Mouse (Mus musculus) forebrain, postnatal 0 days (tissue): ENCODE results near the gene Cc2d2a. TPM values are rescaled to one million over a fixed set of nuclear protein-coding genes. Genes with fewer than 3 reads are reported as not detected.

Experiments
- ATAC-seq: fragments of 200-750 bp; cut with Nextera tagmentation; 2 replicates; pipeline ENCODE4 v1.8.0; 2017; ENCODE audit warnings: mild to moderate bottlenecking, moderate library complexity
- DNase-seq: peaks from one replicate; pipeline ENCODE4 v3.0.0-alpha.2; 2015
- H3K27ac ChIP-seq: fragments of 300-500 bp; sonication (generic); 2 replicates; pipeline ENCODE4 v1.5.1; 2014; ENCODE audit warnings: low read depth, mild to moderate bottlenecking, antibody characterized with exemption, low read length, moderate library complexity, mixed read lengths
- H3K27me3 ChIP-seq: fragments of 300-500 bp; sonication (generic); 2 replicates; pipeline ENCODE4 v1.6.1; 2014; ENCODE audit warnings: mild to moderate bottlenecking, low read length, mixed read lengths; ENCODE audit not compliant: insufficient read depth
- H3K36me3 ChIP-seq: fragments of 300-500 bp; sonication (generic); 2 replicates; pipeline ENCODE4 v1.6.1; 2014; ENCODE audit warnings: mild to moderate bottlenecking, moderate library complexity; ENCODE audit not compliant: insufficient read depth
- H3K4me1 ChIP-seq: fragments of 300-500 bp; sonication (generic); 2 replicates; pipeline ENCODE4 v1.6.1; 2014; ENCODE audit warnings: antibody characterized with exemption; ENCODE audit not compliant: insufficient read depth
- H3K4me2 ChIP-seq: fragments of 300-500 bp; sonication (generic); 2 replicates; pipeline ENCODE4 v1.6.1; 2014; ENCODE audit warnings: low read depth, mild to moderate bottlenecking, moderate library complexity
- H3K4me3 ChIP-seq: fragments of 300-500 bp; sonication (generic); 2 replicates; pipeline ENCODE4 v1.5.1; 2014; ENCODE audit warnings: low read depth, low read length, mixed read lengths
- H3K9ac ChIP-seq: fragments of 300-500 bp; sonication (generic); 2 replicates; pipeline ENCODE4 v1.6.1; 2014; ENCODE audit warnings: mild to moderate bottlenecking
- H3K9me3 ChIP-seq: fragments of 300-500 bp; sonication (generic); 2 replicates; pipeline ENCODE4 v1.6.1; 2016; ENCODE audit warnings: low read length
- CTCF ChIP-seq: sonication (generic); IDR thresholded peaks from 2 replicates; pipeline ENCODE4 v1.5.1; 2016; ENCODE audit warnings: antibody characterized with exemption, control low read depth, low read depth
- WGBS: fragments of 180-500 bp; shearing (Covaris S2); extraction: QIAGEN DNeasy Blood & Tissue Kit; methylation state at CpG from one replicate; pipeline ENCODE4 v1.1.7; 2014; 5-methylcytosine and 5-hydroxymethylcytosine counted together
- polyA plus RNA-seq: library from polyadenylated mRNA; unstranded; fragments of >200 nt; fragmentation: Nextera tagmentation; extraction: Ambion mirVana; gene quantifications from 2 replicates; pipeline ENCODE4 v1.2.1, GENCODE M21; 2015
- total RNA-seq: library from RNA; depleted of rRNA; stranded (reverse); fragments of >200 nt; gene quantifications from 2 replicates; pipeline ENCODE4 v1.2.3, GENCODE M21; 2014; rRNA removed

The Cc2d2a gene
- total RNA-seq (9.4 and 10.2 TPM in 2 replicates), polyA plus RNA-seq (3.2 and 5.6 TPM in 2 replicates)

GRCm38 (mm10) chr5:43661997-43662961 lies at the start of gene Cc2d2a:
Gene Cc2d2a, plus strand, starts transcription at chr5:43662346.
- peak within 1 kb of the TSS; percentile 82 for H3K27ac ChIP-seq
- 5% methylated on average over 19 of the region's 19 CpGs for WGBS

DNA sequence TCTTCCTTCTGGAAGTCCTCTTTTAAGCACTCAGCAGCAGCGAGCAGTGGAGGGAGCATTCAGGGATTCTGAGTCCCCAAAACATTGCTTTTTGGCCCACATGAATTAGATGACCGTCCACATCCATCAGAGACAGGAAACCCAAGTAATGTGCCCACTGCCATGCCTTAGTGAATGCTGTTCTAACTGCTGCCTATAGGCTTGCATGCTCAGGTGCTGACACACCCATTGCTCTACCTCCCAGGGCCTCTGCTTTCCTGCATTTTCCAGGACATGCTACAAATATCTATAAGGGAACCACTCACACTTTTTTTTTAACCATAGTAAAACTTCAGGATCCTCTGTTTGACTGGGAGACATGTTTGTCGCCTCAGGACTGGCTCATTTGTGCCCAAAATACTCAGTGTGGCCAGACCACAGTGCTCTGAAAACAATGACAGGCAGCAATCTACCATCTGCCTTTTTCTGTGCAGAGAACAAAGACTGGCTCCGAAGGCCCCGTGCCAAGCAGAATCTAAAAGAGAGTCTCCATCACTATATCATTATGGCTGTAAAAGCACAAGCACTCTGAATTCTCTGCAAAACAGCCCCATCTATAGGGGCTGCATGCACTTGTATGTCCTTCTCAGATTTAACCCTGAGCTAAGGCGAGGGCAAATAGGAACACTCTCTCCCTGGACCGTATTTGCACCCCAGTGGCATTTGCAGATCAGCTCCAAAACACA lies 40.4 kb upstream of the Cc2d2a start:
- Histone ChIP-seq H3K4me3 (no peak overlapping the region), H3K9me3 (no peaks in the 10 kb centered on the region), H3K4me2 (no peak overlapping the region), H3K36me3 (no peaks in the 10 kb centered on the region), H3K27me3 (no peaks in the 10 kb centered on the region), H3K4me1 (peaks cover 7% of the 10 kb centered on the region; the same call in 1 of the 2 replicates), H3K27ac (peak overlapping the region; percentile 64), H3K9ac (no peak overlapping the region)
- ATAC-seq = peak; percentile 96
- DNase-seq = peak; percentile 79
- peak; percentile 55 for TF ChIP-seq CTCF
- WGBS = 36% methylated on average over 7 of the region's 7 CpGs

More at GRCm38 (mm10) chr5:43661997-43662961, at the start of gene Cc2d2a:
- Histone ChIP-seq H3K9me3 (no peaks in the 10 kb centered on the region), H3K27me3 (no peaks in the 10 kb centered on the region), H3K4me1 (no peaks in the 10 kb centered on the region), H3K4me3 (peak within 1 kb of the TSS; percentile 40), H3K36me3 (no peaks in the 10 kb centered on the region), H3K9ac (peak within 1 kb of the TSS; percentile 56), H3K4me2 (peak within 1 kb of the TSS; percentile 52)
- peak; percentile 13; the same call in 1 of the 2 replicates for TF ChIP-seq CTCF
- ATAC-seq = peak; percentile 88
- DNase-seq = peak; percentile 69

GRCm38 (mm10) chr5:43625407-43625806 lies 36.7 kb upstream of the Cc2d2a start:
- 80% methylated on average over 4 of the region's 4 CpGs for WGBS

DNA sequence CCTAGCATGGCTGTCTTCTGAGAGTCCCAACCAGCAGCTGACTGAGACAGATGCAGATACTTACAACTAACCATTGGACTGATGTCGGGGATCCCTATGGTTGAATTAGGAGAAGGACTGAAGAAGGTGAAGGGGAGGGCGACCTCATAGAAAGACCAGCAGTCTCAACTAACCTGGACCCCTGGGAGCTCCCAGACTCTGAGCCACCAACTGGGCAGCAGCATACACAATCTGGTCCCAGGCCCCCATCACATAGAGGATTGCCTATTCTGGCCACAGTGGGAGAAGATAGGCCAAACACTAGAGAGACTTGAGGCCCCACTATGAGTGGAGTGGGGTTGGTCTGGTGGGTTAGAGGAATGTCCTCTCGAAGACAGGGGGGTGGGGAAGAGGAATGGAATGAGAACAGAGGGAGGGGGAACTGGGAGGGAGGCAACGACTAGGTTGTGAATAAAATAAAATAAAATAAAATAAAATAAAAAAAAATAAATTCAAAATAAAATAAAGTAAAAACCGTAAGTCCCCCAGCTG lies 28.0 kb upstream of the Cc2d2a start:
- no peaks in the 10 kb centered on the region for H3K36me3 ChIP-seq
- no peak overlapping the region for H3K9ac ChIP-seq
- H3K4me1 ChIP-seq = no peaks in the 10 kb centered on the region
- peak; percentile 17; the same call in 1 of the 2 replicates for ATAC-seq
- H3K27ac ChIP-seq = no peak overlapping the region
- no peak overlapping the region for H3K4me3 ChIP-seq
- no peak for TF ChIP-seq CTCF
- H3K4me2 ChIP-seq = no peak overlapping the region
- no peaks in the 10 kb centered on the region for H3K9me3 ChIP-seq
- WGBS = 87% methylated on average over 5 of the region's 5 CpGs
- DNase-seq = no peak
- no peaks in the 10 kb centered on the region for H3K27me3 ChIP-seq

More at GRCm38 (mm10) chr5:43625407-43625806, 36.7 kb upstream of the Cc2d2a start:
- Histone ChIP-seq H3K9ac (no peak overlapping the region), H3K36me3 (no peaks in the 10 kb centered on the region), H3K4me1 (peaks cover 7% of the 10 kb centered on the region; the same call in 1 of the 2 replicates), H3K27me3 (no peaks in the 10 kb centered on the region), H3K27ac (no peak overlapping the region), H3K9me3 (no peaks in the 10 kb centered on the region), H3K4me2 (no peak overlapping the region), H3K4me3 (no peak overlapping the region)
- DNase-seq = no peak
- no peak for ATAC-seq
- TF ChIP-seq CTCF = no peak

GRCm38 (mm10) chr5:43634602-43635081 lies 27.5 kb upstream of the Cc2d2a start:
- peak; percentile 75 for TF ChIP-seq CTCF
- Histone ChIP-seq H3K36me3 (no peaks in the 10 kb centered on the region), H3K27me3 (no peaks in the 10 kb centered on the region), H3K4me1 (no peaks in the 10 kb centered on the region), H3K4me3 (no peak overlapping the region), H3K27ac (no peak overlapping the region), H3K9ac (no peak overlapping the region), H3K9me3 (no peaks in the 10 kb centered on the region), H3K4me2 (no peak overlapping the region)
- WGBS = 13% methylated on average over 9 of the region's 9 CpGs
- ATAC-seq (peak; percentile 96), DNase-seq (peak; percentile 70)

DNA sequence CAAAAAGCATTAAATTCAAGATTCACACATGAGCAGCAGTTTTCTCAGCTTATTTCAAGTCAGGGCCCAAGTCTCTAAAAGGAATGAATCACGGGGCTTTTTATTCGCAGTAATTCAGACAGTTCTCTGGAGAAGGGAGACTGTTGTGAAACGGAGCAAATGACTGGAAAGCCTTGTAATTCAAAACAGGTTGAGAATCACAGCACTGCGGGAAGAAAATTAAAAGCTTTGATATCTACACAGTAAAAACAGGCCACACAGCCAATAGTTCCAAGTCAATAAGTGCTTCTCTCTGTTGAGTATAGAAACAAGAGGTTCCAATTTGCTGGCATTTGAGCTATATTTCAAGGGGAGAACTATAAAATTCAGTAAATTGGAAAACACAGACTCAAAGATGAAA lies 17.1 kb upstream of the Cc2d2a start:
- no peaks in the 10 kb centered on the region for H3K9me3 ChIP-seq
- H3K9ac ChIP-seq = no peak overlapping the region
- no peaks in the 10 kb centered on the region for H3K27me3 ChIP-seq
- ATAC-seq (no peak), DNase-seq (no peak)
- no peak overlapping the region for H3K27ac ChIP-seq
- no peak overlapping the region for H3K4me3 ChIP-seq
- WGBS = 36% methylated on average over 4 of the region's 4 CpGs
- no peaks in the 10 kb centered on the region for H3K4me1 ChIP-seq
- H3K4me2 ChIP-seq = no peak overlapping the region
- no peak for TF ChIP-seq CTCF
- H3K36me3 ChIP-seq = no peaks in the 10 kb centered on the region
